Mouse (Mus musculus) lung, postnatal 0 days (tissue): ENCODE results near the gene Snx9. TPM values are rescaled to one million over a fixed set of nuclear protein-coding genes. Genes with fewer than 3 reads are reported as not detected.

Experiments used
- ATAC-seq: fragments of 200-750 bp; cut with Nextera tagmentation; 2 replicates; pipeline ENCODE4 v1.8.0; 2017; ENCODE audit warnings: moderate library complexity
- DNase-seq: peaks from one replicate; pipeline ENCODE4 v3.0.0-alpha.2; 2016; ENCODE audit warnings: low spot score
- H3K27ac ChIP-seq: fragments of 300-500 bp; sonication (generic); 2 replicates; pipeline ENCODE4 v1.5.1; 2014; ENCODE audit warnings: antibody characterized with exemption, mild to moderate bottlenecking, low read length, mixed read lengths
- H3K27me3 ChIP-seq: fragments of 300-500 bp; sonication (generic); replicated peaks from 2 replicates; pipeline ENCODE4 v1.6.1; 2014; ENCODE audit warnings: low read length, mixed read lengths; ENCODE audit not compliant: insufficient read depth
- H3K36me3 ChIP-seq: fragments of 300-500 bp; sonication (generic); 2 replicates; pipeline ENCODE4 v1.6.1; 2014; ENCODE audit warnings: low read length, mixed read lengths; ENCODE audit not compliant: insufficient read depth
- H3K4me1 ChIP-seq: fragments of 300-500 bp; sonication (generic); 2 replicates; pipeline ENCODE4 v1.6.1; 2014; ENCODE audit warnings: antibody characterized with exemption, low read depth, low read length, mixed read lengths; ENCODE audit not compliant: insufficient read depth
- H3K4me2 ChIP-seq: fragments of 300-500 bp; sonication (generic); replicated peaks from 2 replicates; pipeline ENCODE4 v1.6.1; 2014; ENCODE audit warnings: low read depth, mild to moderate bottlenecking, low read length, moderate library complexity, mixed read lengths
- H3K4me3 ChIP-seq: fragments of 300-500 bp; sonication (generic); 2 replicates; pipeline ENCODE4 v1.5.1; 2014; ENCODE audit warnings: low read depth, low read length
- H3K9ac ChIP-seq: fragments of 300-500 bp; sonication (generic); replicated peaks from 2 replicates; pipeline ENCODE4 v1.6.1; 2014; ENCODE audit warnings: low read depth, mild to moderate bottlenecking
- H3K9me3 ChIP-seq: fragments of 300-500 bp; sonication (generic); 2 replicates; pipeline ENCODE4 v1.6.1; 2016; ENCODE audit warnings: low read length, mixed read lengths
- CTCF ChIP-seq: IDR thresholded peaks from 2 replicates; pipeline ENCODE4 v1.5.1; 2016; ENCODE audit warnings: antibody characterized with exemption, mild to moderate bottlenecking
- EP300 ChIP-seq: IDR thresholded peaks from 2 replicates; pipeline ENCODE4 v1.6.1; 2016; ENCODE audit warnings: antibody characterized with exemption, mild to moderate bottlenecking, control low read depth
- WGBS: fragments of 180-500 bp; shearing (Covaris S2); extraction: QIAGEN DNeasy Blood & Tissue Kit; methylation state at CpG from one replicate; pipeline ENCODE4 v1.1.7; 2014; 5-methylcytosine and 5-hydroxymethylcytosine counted together
- polyA plus RNA-seq: library from polyadenylated mRNA; unstranded; fragments of >200 nt; fragmentation: Nextera tagmentation; extraction: Ambion mirVana; gene quantifications from 2 replicates; pipeline ENCODE4 v1.2.1, GENCODE M21; 2015

Snx9 gene
- polyA plus RNA-seq, 1 experiment from 2014 or later, result 26.3 TPM

DNA sequence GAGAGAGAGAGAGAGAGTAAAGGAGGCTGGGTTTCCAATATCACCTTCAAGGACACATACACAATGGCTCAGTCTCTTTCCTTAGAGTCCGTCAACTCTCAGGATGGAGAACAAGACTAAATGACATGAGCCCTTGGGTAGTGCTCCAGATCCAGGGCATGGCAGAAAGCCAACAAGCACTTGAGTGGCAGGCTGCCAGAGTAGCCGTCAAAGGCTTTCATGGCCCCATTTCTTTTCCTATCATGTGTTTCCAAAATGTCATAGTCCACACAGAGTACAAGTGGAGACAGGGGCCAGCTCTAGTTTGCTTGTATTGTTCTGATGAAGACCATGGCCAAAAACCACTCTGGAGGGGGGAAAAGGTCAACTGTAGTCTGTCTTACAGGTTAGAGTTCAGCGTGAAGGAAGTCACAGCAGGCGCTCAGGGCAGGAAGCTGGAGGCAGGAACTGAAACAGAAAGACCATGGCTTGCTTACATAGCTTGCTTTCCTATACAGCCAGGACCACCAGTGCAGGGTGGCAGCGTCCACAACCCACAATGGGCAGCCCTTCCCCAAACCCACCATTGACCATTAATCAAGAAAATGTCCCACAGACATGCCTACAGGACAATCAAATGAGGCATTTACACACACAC lies 43.9 kb upstream of the Snx9 start:
- Histone ChIP-seq H3K9ac (no peak overlapping the region), H3K4me1 (no peaks in the 10 kb centered on the region; the same call in 1 of the 2 replicates), H3K9me3 (no peaks in the 10 kb centered on the region), H3K27me3 (no peaks in the 10 kb centered on the region), H3K36me3 (no peaks in the 10 kb centered on the region), H3K4me3 (no peak overlapping the region), H3K27ac (no peak overlapping the region), H3K4me2 (no peak overlapping the region)
- 60% methylated on average over 5 of the region's 5 CpGs for WGBS
- TF ChIP-seq EP300 (no peak), CTCF (no peak)
- ATAC-seq (no peak), DNase-seq (peak; percentile 55)

DNA sequence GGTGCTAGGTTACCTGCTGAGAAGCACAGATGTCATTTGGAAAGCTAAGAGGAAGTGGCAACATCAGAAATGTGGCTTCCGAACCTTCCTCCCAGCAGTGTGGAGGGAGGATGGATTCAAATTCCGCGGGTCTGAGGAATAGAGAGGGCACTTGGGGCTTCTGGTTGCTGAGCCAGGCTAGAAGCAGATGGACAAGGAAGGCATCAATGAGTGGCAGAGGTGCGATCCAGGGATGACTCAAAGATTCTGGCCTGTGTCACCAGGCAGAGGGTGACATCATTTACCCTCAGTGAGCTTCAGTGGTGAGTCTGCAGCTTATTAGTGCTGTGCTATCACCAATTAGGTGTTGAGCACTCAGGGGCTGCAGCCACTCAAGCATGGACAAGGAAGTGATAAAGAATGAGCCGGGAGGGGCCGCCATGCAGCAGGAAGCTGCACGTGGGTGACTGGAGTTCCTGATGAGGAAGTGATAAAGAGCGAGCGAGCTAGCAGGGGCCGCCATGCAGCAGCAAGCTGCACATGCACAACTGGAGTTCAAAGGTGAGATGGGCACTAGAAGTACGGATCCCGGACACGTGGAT lies 42.8 kb upstream of the Snx9 start:
- H3K4me2 ChIP-seq, result no peak overlapping the region
- 42% methylated on average over 13 of the region's 13 CpGs for WGBS
- no peaks in the 10 kb centered on the region for H3K9me3 ChIP-seq
- H3K9ac ChIP-seq, result no peak overlapping the region
- H3K4me1 ChIP-seq, result no peaks in the 10 kb centered on the region; the same call in 1 of the 2 replicates
- H3K36me3 ChIP-seq, result no peaks in the 10 kb centered on the region
- TF ChIP-seq CTCF, result no peak
- TF ChIP-seq EP300, result no peak
- no peak overlapping the region for H3K27ac ChIP-seq
- ATAC-seq, result peak; percentile 28
- DNase-seq, result no peak
- H3K4me3 ChIP-seq, result no peak overlapping the region
- no peaks in the 10 kb centered on the region for H3K27me3 ChIP-seq

DNA sequence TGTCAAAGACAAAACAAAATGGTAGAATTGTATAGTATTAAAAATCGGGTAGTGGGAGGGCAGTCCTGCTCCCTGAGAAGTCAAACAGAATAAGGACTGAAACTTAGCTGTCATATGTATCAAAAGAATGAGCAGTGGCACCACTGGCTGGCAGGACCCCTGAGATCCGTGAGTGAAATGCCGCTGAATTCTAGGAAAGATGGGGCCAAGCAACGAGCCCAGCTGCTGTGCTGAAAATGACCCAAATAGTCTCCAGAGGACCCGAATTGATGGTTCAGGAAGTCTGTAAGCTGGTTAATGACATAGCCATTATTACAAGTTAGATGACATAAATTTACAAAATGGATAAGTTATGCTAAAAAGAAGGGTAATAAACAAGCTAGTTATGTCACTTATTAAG lies 42.2 kb upstream of the Snx9 start:
- TF ChIP-seq CTCF (no peak), EP300 (no peak)
- Histone ChIP-seq H3K9me3 (no peaks in the 10 kb centered on the region), H3K27ac (no peak overlapping the region), H3K4me1 (no peaks in the 10 kb centered on the region; the same call in 1 of the 2 replicates), H3K36me3 (no peaks in the 10 kb centered on the region), H3K4me2 (no peak overlapping the region), H3K9ac (no peak overlapping the region), H3K4me3 (no peak overlapping the region), H3K27me3 (no peaks in the 10 kb centered on the region)
- 66% methylated on average over 5 of the region's 5 CpGs for WGBS
- DNase-seq (no peak), ATAC-seq (no peak)

DNA sequence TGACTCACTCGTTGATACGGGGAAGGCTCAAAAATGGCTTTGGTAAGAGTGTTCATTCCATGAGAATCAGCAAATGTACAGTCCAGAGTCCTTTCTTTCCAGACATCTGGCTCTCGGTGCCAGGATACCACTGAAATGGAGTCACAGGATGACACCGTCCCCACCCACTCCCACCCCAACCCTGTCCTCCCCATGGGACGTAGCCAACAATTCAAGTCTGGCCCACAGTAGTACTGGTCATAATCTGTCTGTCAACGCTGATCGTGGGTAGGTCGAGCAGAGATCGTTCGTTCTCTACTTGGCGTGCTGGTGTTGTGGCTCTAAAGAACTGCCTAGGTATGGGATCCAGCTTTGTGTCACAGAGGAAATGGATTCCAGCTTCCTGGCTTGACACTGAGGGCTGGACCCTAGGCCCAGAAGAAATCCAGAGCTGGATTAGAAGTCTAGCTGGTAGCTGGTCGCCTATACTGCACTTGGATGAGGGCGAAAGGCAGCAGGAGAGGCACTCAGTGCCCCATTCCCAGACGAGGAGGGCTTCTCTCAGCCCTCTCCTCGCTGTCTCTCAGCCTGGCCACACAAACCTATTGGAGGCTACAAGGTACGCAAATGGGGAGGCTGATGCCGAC lies 41.6 kb upstream of the Snx9 start:
- ATAC-seq (0 out of 2 replicates have a peak, but pooled peaks have one; percentile 4), DNase-seq (no peak)
- no peak overlapping the region for H3K4me3 ChIP-seq
- no peaks in the 10 kb centered on the region; the same call in 1 of the 2 replicates for H3K4me1 ChIP-seq
- no peaks in the 10 kb centered on the region for H3K27me3 ChIP-seq
- H3K9me3 ChIP-seq, result no peaks in the 10 kb centered on the region
- H3K36me3 ChIP-seq, result no peaks in the 10 kb centered on the region
- WGBS, result 78% methylated on average over 17 of the region's 17 CpGs
- no peak overlapping the region for H3K9ac ChIP-seq
- no peak overlapping the region for H3K4me2 ChIP-seq
- H3K27ac ChIP-seq, result no peak overlapping the region
- TF ChIP-seq CTCF (no peak), EP300 (no peak)

DNA sequence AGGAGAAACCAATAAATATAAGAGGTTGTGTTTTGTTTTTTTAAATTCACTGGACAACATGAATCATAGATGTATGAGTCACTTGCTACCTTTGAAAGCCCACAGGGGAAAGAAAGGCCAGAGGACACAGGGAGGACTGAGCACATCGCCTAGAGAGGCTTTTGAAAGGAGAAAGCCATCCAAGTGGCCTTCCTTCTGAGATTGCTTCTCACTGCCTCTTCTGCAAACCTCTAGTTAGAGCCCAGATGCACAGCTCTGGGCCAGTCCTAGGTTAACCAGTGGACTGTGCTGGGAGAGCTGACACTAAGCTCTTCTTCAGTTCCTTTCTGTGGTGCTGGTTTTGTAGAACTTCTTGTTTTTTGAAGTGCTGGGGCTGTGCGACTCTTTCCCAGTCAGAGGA lies 40.9 kb upstream of the Snx9 start:
- ATAC-seq (no peak), DNase-seq (no peak)
- H3K27ac ChIP-seq, result no peak overlapping the region
- no peaks in the 10 kb centered on the region for H3K27me3 ChIP-seq
- H3K4me3 ChIP-seq, result no peak overlapping the region
- no peaks in the 10 kb centered on the region; the same call in 1 of the 2 replicates for H3K4me1 ChIP-seq
- H3K9me3 ChIP-seq, result no peaks in the 10 kb centered on the region
- 88% methylated on average over 2 of the region's 2 CpGs for WGBS
- TF ChIP-seq EP300 (no peak), CTCF (no peak)
- H3K36me3 ChIP-seq, result no peaks in the 10 kb centered on the region
- H3K9ac ChIP-seq, result no peak overlapping the region
- no peak overlapping the region for H3K4me2 ChIP-seq

DNA sequence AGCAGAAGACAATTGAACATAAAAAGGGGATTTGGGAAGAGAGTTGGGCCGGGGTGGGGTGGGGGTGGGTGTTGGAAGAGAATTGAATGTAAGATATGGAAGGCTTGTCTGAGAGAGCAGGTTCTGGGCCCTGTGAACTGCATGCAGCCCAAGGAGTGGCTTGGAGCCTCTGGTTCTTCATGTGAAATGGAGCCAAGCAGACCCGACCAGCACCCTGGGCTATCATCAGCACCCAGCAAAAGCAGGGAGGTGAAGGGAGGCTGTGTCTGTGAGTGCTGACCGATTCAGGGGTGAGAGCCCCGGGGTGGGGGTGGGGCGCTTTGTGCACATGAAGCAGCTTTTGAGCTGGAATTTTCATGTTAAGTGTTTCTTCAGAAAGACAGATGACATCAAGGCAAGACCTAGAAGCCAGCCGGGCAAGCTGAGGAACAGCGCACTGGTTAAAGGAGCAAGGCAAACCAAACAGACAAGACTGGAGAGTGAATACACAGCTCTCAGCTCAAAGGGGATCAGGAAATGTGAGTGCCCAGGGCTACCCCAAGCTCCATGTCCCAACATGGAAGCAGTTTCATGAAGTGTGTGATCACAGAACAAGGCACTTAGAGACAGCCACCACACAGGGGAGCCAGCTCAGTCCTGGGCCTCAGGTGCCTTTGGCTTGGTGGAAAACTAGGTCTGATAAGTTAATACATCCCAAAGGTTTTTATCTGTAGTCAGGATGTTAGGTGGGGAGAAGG lies 40.1 kb upstream of the Snx9 start:
- ATAC-seq (no peak), DNase-seq (no peak)
- Histone ChIP-seq H3K27ac (no peak overlapping the region), H3K9me3 (no peaks in the 10 kb centered on the region), H3K27me3 (no peaks in the 10 kb centered on the region), H3K4me2 (no peak overlapping the region), H3K36me3 (no peaks in the 10 kb centered on the region), H3K9ac (no peak overlapping the region), H3K4me1 (no peaks in the 10 kb centered on the region; the same call in 1 of the 2 replicates), H3K4me3 (no peak overlapping the region)
- 58% methylated on average over 7 of the region's 7 CpGs for WGBS
- TF ChIP-seq EP300 (no peak), CTCF (peak; percentile 28; the same call in 1 of the 2 replicates)
